Mouse (Mus musculus) adrenal gland (tissue): ENCODE measurements around the gene Accs.

ENCODE experiments used
- intact Hi-C: fragments of 180-260 bp; cut with DNase I; formaldehyde crosslinking; loops from one replicate; pipeline ENCODE4 v1.15.1; 2025

The Accs gene

DNA sequence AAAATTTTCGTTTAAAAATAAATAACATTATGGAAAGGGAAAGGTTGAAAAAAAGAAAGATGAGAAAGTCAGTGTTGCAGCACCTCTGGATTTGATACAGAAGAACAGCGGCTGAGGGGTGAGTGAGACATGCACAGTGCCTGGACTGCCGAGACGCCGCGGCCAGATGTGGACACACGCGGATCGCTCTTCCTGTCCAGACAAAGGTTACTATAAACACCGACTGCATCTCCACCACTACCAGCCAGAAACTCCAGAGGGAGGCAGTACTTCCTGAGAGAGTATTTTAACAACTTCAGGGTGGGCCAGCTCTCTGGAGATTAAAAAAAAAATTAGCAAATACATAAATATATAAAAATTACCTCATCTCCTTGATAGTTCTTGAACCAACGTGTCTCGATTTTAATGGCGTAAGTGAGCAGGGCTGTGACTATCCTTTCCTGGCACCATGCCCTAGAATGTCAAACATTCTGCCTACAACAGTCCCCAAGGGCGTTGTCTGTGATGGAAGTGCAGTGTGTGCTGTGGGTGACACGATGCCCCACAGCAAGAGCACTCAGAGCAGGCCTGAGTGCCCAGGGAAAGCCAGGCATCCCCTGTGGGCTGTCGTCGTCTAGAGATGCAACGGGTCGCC lies 52.5 kb downstream of the Accs start:
- intact Hi-C loops = no loop called here

DNA sequence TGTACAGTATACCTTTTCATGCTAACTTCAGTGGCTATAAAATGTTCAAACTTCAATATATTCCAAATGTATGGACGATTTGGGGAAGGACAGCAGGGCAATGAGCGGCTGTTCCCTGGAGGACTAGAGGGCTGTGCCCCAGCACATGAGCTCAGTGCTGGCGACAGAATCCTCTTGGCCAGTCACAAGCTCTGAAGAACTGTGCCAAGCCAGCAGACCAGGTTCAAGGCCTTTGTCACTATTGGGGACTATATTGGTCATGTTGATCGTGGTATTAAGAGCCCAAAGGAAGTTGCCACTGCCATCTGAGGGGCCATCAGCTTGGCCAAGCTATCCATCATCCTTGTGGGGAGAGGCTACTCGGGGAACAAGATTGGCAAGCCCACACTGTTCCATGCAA lies 55.4 kb downstream of the Accs start:
- intact Hi-C loops = no loop called here

GRCm38 (mm10) chr2:93791516-93792499 lies 57.9 kb downstream of the Accs start:
- intact Hi-C loops = no loop called here

DNA sequence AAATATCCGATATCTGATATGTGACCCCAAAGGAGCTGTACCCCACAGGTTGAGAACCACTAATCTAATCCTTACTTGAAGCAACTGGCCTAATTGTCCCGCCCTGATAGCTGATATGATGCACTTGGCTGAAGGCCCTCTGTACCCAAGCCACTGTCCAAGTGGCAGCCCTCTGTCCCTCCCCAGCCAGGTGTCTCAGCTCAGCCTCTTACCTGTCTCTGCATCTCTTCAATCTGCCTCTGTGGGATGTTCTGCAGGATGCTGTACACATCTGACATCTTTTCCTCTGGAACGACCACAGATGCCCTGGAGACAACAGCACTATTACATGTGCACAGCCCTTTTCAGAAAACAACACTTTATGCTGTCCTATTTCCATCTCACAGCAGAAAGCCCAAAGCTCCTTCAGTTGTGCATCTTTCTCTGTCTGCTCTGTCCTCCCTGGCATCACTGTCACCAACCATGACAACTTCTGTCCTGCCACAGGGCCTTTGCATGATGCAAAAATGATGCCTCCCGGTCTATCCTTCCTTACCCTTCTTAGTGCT lies 58.9 kb downstream of the Accs start:
- intact Hi-C loops = no loop called here

GRCm38 (mm10) chr2:93788557-93788956 lies 61.2 kb downstream of the Accs start:
- intact Hi-C loops = loop anchor here (5.0 kb wide), 1 partner anchor 311 kb away; no protein-coding TSS in a partner anchor

GRCm38 (mm10) chr2:93786175-93786574 lies 63.6 kb downstream of the Accs start:
- intact Hi-C loops = loop anchor here (5.0 kb wide), 1 partner anchor 309 kb away; no protein-coding TSS in a partner anchor

DNA sequence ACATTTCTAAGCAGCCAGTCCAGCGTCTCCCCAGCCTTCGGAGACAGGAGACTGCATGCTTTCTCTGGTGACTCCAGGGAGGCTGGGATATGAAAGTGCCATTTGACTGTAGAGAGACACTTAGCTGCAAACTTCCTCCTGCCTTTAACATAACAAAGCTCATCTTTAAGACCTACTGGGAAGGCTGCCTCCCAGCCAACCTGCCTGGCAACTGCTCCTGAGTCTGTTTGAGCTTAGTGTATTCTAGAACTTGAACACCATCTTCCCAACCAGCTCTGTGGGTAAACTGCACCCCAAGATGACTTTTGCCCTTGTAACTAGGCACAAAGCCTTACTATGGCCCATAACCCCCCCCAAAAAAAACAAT lies 64.3 kb downstream of the Accs start:
- intact Hi-C loops = loop anchor here (5.0 kb wide), 1 partner anchor 308 kb away; no protein-coding TSS in a partner anchor

DNA sequence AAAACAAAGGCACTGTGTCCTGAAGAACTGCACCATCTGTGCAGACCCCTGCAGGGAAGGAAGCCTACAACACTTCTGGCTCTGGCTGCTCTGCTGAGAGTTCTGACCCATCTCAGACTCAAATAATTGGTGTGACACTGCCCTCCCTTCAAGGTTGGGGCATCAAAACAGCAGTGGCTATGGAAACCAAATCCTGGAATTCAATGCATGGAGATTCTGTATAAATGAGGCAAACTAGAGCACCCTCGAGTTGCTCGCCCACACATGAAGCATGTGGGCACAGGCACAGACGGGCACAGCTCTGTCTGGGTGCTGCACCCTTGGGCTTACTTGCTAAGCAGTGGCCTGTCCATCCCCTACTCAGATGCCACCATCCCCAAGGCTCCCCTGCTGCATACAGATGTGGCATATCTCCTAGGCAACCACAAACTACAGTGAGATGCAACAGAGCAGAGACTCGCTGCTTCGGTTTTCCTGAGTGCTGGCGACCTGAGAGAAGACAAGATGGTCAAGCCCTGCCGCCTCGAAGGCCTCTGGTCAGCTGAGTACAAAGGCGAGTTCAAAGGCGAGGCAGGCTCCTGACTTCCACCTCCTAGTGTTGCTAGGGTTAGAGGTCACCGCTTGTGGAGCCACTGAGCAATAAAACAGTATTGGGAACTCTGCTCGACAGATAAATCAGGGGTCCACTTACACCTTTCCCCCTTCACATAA lies 64.9 kb downstream of the Accs start:
- intact Hi-C loops = loop anchor here (5.0 kb wide), 1 partner anchor 308 kb away; no protein-coding TSS in a partner anchor

GRCm38 (mm10) chr2:93783926-93784539 lies 65.7 kb downstream of the Accs start:
- intact Hi-C loops = no loop called here
